Comparison of ENCODE assay signal across 24 mouse cellular contexts in the genomic region with DNA sequence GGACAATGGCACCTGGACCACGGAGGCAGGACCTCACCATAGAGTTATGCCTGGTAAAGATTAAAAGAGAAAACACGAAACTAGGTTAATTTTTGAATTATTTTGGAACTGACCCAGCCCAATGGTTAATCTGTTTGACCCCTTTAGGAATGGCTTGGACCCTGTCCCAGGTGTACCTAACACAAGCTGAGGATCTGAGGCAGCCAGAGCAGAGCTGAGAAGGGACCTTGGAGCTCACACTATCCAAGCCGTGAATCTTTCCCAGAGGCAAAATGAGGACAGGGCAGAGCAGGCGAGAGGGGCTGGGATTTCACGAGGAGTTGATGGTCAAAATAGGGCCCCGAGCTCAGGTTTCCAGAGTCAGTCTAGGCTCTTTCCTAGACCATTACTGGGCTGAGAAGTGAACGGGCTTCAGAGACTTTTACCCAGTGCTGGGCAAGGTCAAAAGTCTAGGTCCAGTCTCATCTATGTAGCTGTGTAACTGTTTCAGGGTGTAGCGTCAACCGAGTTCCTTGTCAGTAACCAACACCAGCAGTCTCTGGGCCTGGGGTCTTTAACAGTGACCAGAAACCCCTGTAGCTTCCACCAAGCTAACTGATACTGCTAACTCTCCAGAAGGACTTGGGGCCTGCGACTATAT. TPM values are rescaled to one million over a fixed set of nuclear protein-coding genes. Genes with fewer than 3 reads are reported as not detected.
A peak's percentile ranks its signal among the peaks of the same experiment; 100 is the strongest.
DNase-seq lines count a peak whose midpoint lies in the region; ATAC-seq and TF ChIP-seq lines count a peak whose summit lies in the region.
"Had no signal": no experiment of that assay in that cellular context is flagged by ENCODE, and none has a peak within 500 bp of the region (broad histone marks: within the 10 kb centered on the region; RNA-seq: fewer than 3 reads in every experiment).

No protein-coding gene starts in this region.

- H3K9me3 ChIP-seq in kidney, embryonic 16.5 days (ENCODE audit: low read length) = no peaks in the 10 kb centered on the region
- H3K9me3 ChIP-seq: embryonic facial prominence, embryonic 15.5 days; forebrain, embryonic 12.5 days; heart, embryonic 15.5 days; hindbrain, embryonic 10.5 days; hindbrain, embryonic 15.5 days had no signal

- no peak overlapping the region for H3K4me3 ChIP-seq in kidney, adult 2 months (ENCODE audit: insufficient read depth, low read depth, low read length)
- H3K4me3 ChIP-seq in kidney, embryonic 16.5 days (ENCODE audit: low read length) = no peak overlapping the region
- H3K4me3 ChIP-seq: embryonic facial prominence, embryonic 15.5 days; erythroblast, embryonic 14.5 days; forebrain, embryonic 12.5 days; heart, adult 2 months; heart, embryonic 15.5 days; hindbrain, embryonic 10.5 days; hindbrain, embryonic 15.5 days had no signal

- peaks cover 7% of the 10 kb centered on the region; the same call in 1 of the 2 replicates for H3K4me1 ChIP-seq in kidney, adult 2 months (ENCODE audit: control insufficient read depth, insufficient read depth, low read length)
- no peaks in the 10 kb centered on the region for H3K4me1 ChIP-seq in kidney, embryonic 16.5 days (ENCODE audit: insufficient read depth, low read length)
- H3K4me1 ChIP-seq: embryonic facial prominence, embryonic 15.5 days; forebrain, embryonic 12.5 days; heart, embryonic 15.5 days; hindbrain, embryonic 10.5 days; hindbrain, embryonic 15.5 days had no signal

- peak; percentile 77 for DNase-seq in kidney, adult 18-20 months
- peak; percentile 94 for DNase-seq in kidney, adult 2 months
- peak; percentile 73 to 81 for DNase-seq in kidney, postnatal 25 days
- no peak for DNase-seq in left cerebral cortex, postnatal 36 days (ENCODE audit: low spot score in 2 of 2)
- no peak for DNase-seq in right cerebral cortex, adult 18-20 months
- DNase-seq: adrenal gland, adult 2 months; adrenal gland, postnatal 25 days; cerebellum, adult 18-20 months; cerebellum, adult 9-11 months; gastrocnemius, postnatal 10 days; heart, adult 2 months had no signal

- peak; percentile 83 for ATAC-seq in kidney, embryonic 16.5 days (ENCODE audit: low FRiP score, low TSS enrichment)
- no peak for ATAC-seq in erythroid progenitor cell, adult 5-6 weeks (replicated peaks; ENCODE audit: low FRiP score, poor library complexity, severe bottlenecking)
- ATAC-seq: forebrain, embryonic 16.5 days had no signal

- no peak for TF ChIP-seq CTCF in kidney, adult 2 months (conservative IDR thresholded peaks at IDR 0.05; ENCODE audit: insufficient read depth, insufficient read length, low read depth, low read length)

- no peaks in the 10 kb centered on the region for H3K27me3 ChIP-seq in kidney, adult 2 months (replicated peaks; ENCODE audit: control insufficient read depth, insufficient read depth, low read length)
- H3K27me3 ChIP-seq in kidney, embryonic 16.5 days (ENCODE audit: insufficient read depth, low read length) = no peaks in the 10 kb centered on the region
- H3K27me3 ChIP-seq: embryonic facial prominence, embryonic 15.5 days; forebrain, embryonic 12.5 days; heart, embryonic 15.5 days; hindbrain, embryonic 15.5 days had no signal

- 40% methylated on average over 10 of the region's 10 CpGs for whole genome bisulfite sequencing in kidney, adult 2 months
- WGBS in kidney, embryonic 16.5 days = 53% methylated on average over 10 of the region's 10 CpGs

- no peaks in the 10 kb centered on the region for H3K36me3 ChIP-seq in kidney, adult 2 months (ENCODE audit: control insufficient read depth, insufficient read depth, low read length)
- H3K36me3 ChIP-seq in kidney, embryonic 16.5 days (ENCODE audit: insufficient read depth, low read length) = no peaks in the 10 kb centered on the region
- H3K36me3 ChIP-seq: embryonic facial prominence, embryonic 15.5 days; forebrain, embryonic 12.5 days; heart, embryonic 15.5 days; hindbrain, embryonic 10.5 days; hindbrain, embryonic 15.5 days had no signal

- H3K27ac ChIP-seq in kidney, adult 2 months (ENCODE audit: insufficient read depth, low read depth, low read length) = peak overlapping the region; percentile 93
- H3K27ac ChIP-seq in kidney, embryonic 16.5 days (ENCODE audit: low read length) = peak overlapping the region; percentile 55
- H3K27ac ChIP-seq: embryonic facial prominence, embryonic 15.5 days; forebrain, embryonic 12.5 days; heart, adult 2 months; heart, embryonic 15.5 days; hindbrain, embryonic 10.5 days; hindbrain, embryonic 15.5 days had no signal

- no peak overlapping the region for H3K9ac ChIP-seq in kidney, embryonic 16.5 days (replicated peaks; ENCODE audit: low read length)
- H3K9ac ChIP-seq: embryonic facial prominence, embryonic 15.5 days; forebrain, embryonic 12.5 days; heart, embryonic 15.5 days; hindbrain, embryonic 15.5 days had no signal

- H3K4me2 ChIP-seq in kidney, embryonic 16.5 days (replicated peaks; ENCODE audit: low read depth, low read length) = no peak overlapping the region
- H3K4me2 ChIP-seq: embryonic facial prominence, embryonic 15.5 days; forebrain, embryonic 12.5 days; heart, embryonic 11.5 days; heart, embryonic 15.5 days; hindbrain, embryonic 15.5 days had no signal

- intact Hi-C loops in left cerebral cortex, postnatal 36 days (cut with DNase I) = no loop called here

- no peak for TF ChIP-seq POLR2A in kidney, adult 2 months (IDR thresholded peaks at IDR 0.05; ENCODE audit: low read depth, low read length)

RNA-seq across cellular contexts. Expression of a gene that starts 37.6 kb away (rescaled TPM):
- 71.8 and 90.6 TPM in 2 replicates for polyA plus RNA-seq in kidney, adult 2 months (2012; rRNA removed)
- 369 and 385 TPM in 2 replicates for polyA plus RNA-seq in kidney, embryonic 16.5 days (2015; fragmentation: Nextera tagmentation; extraction: Ambion mirVana)
- 322 and 398 TPM in 2 replicates for total RNA-seq in erythroid progenitor cell, adult 5-6 weeks (2015; ENCODE audit: low replicate concordance)
- total RNA-seq in erythroid progenitor cell, adult 5-6 weeks (2017; ENCODE audit: low replicate concordance) = 229 and 280 TPM in 2 replicates
- 1,000 to 10,000 TPM; 1,119 to 1,229 TPM for total RNA-seq in left cerebral cortex, postnatal 36 days (2021)

RNA-seq across cellular contexts. Expression of a gene that starts 47.8 kb away (rescaled TPM):
- 31.2 and 40.0 TPM in 2 replicates for polyA plus RNA-seq in kidney, adult 2 months (2012; rRNA removed)
- polyA plus RNA-seq in kidney, embryonic 16.5 days (2015; fragmentation: Nextera tagmentation; extraction: Ambion mirVana) = 18.3 and 20.8 TPM in 2 replicates
- not detected in 2 replicates for total RNA-seq in erythroid progenitor cell, adult 5-6 weeks (2015; ENCODE audit: low replicate concordance)
- total RNA-seq in erythroid progenitor cell, adult 5-6 weeks (2017; ENCODE audit: low replicate concordance) = not detected in 2 replicates
- not detected for total RNA-seq in left cerebral cortex, postnatal 36 days (2021)
- total RNA-seq: adrenal gland, adult 2 months; adrenal gland, postnatal 25 days; gastrocnemius, postnatal 10 days; gastrocnemius, postnatal 4 days had no signal
- polyA plus RNA-seq: adrenal gland, adult 2 months; embryonic facial prominence, embryonic 11.5 days; erythroblast, embryonic 14.5 days; forebrain, embryonic 12.5 days; forebrain, embryonic 16.5 days; frontal cortex, adult 2 months; heart, embryonic 11.5 days; heart, embryonic 15.5 days; hindbrain, embryonic 10.5 days had no signal

Comparison
In these comparisons a context has a peak if more than half of its experiments do, and no peak if none do; other contexts are left out.
1. DNase-seq: peak in kidney, adult 18-20 months (single experiment), kidney, adult 2 months (single experiment) and kidney, postnatal 25 days (2 of 2); none in left cerebral cortex, postnatal 36 days (0 of 2) and right cerebral cortex, adult 18-20 months (single experiment).